Mouse (Mus musculus): ENCODE measurements around the gene Rundc1.

DNA sequence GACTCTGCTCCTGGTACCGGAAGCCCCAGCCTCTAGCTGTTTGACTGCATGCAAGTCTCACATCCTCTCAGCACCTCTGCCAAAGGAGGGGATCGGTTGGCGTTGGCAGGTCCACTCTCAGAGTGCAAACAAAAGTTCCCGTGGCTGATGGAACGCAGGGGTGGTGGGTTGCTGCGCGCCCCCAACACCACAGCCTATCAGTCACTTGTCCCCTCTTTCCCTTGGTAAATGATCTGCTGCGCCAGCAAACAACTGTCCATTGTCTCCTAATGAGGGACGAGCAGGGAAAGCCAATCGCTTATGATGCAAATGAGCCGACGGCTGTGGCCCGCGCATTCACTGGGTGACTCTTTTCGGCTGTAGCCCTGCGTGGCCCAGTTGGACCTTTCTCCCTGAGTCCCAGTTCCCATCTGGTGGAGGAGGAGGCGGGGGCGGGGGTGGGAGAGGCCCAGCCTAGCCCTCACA lies 54.3 kb downstream of the Rundc1 start:
- TF ChIP-seq POLR2A (IDR thresholded peaks at IDR 0.05; ENCODE audit: low read depth, low read length): no peak
- TF ChIP-seq CTCF (IDR thresholded peaks at IDR 0.05; ENCODE audit: extremely low read depth, insufficient read depth, insufficient read length, insufficient replicate concordance): no peak

All from spleen, adult 2 months (tissue).